Mouse (Mus musculus): ENCODE data around the gene Slc48a1. TPM values are rescaled to one million over a fixed set of nuclear protein-coding genes. Genes with fewer than 3 reads are reported as not detected.
A peak's percentile ranks its signal among the peaks of the same experiment; 100 is the strongest.

Gene Slc48a1
- polyA plus RNA-seq, 1 experiment from 2014 or later: 31.3 TPM

DNA sequence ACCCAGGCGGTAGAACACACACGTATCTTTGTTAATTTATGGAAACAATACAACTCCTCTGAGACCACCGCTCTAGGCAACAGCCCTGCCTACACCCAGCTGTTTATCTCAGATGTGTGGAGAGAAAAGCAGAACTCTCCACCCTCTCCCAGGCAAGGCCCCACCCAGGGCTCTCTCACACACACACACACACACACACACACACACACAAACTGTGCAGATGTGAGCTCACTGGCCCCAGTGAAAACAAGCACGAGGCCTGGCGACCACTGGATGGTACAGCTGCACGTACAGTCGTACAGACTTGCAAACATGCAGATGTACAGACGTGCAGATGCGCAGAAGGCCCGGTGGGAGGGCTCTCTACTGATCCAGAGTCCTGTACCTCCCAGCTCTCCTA lies 33.4 kb upstream of the Slc48a1 start:
- 78% methylated on average over 10 of the region's 10 CpGs for WGBS
- Histone ChIP-seq H3K4me3 (no peak overlapping the region), H3K4me1 (replicated peaks) (peaks cover 47% of the 10 kb centered on the region), H3K27me3 (ENCODE audit: insufficient read depth, poor library complexity, severe bottlenecking) (peaks cover 11% of the 10 kb centered on the region; the same call in 1 of the 2 replicates), H3K27ac (peak overlapping the region; percentile 46), H3K9me3 (no peaks in the 10 kb centered on the region), H3K36me3 (no peaks in the 10 kb centered on the region)
- DNase-seq (ENCODE audit: low spot score): no peak

DNA sequence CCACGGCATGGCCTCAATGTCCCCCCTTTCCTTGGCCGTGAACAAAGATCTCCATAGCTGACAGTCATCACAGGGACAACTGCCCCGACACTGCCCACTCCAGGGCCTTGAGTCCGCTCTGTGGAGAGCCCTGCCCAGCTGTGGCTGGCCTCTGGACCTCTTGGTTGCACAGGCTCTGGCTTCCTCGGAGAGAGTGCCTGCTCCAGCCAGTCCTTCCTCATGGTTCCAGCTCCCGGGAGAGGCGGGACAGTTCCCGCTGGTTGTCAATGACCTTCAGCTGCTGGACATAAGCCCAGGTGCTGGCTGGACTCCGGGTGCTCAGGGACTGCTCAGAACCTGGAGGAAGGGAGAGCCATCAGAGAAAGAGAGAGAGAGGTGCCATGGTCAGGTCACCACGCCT lies 33.0 kb upstream of the Slc48a1 start:
- Histone ChIP-seq H3K9me3 (no peaks in the 10 kb centered on the region), H3K27ac (peak overlapping the region; percentile 46)

DNA sequence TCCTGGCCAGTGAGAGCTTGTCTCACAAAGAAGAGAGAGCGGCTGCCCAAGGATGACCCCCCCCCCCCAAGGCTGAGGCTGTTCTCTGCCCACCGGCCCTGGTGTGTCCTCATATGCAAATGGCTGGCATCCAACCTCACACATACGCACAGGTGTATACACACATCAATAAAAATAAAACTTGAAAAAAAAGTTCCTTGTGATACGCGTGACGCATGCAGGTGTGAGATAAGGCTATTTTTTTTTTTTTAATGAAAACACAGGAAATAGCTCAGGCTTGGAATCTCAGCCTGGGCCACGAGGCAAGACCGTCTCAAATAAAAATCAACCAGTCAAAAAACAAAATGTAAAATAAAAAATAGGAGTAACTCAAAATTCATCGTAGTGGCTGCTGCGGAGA lies 32.0 kb upstream of the Slc48a1 start:
- DNase-seq (ENCODE audit: low spot score): no peak
- peaks cover 57% of the 10 kb centered on the region for H3K4me1 ChIP-seq (replicated peaks)
- H3K9me3 ChIP-seq: no peaks in the 10 kb centered on the region
- H3K27ac ChIP-seq: no peak overlapping the region
- 94% methylated on average over 10 of the region's 10 CpGs for WGBS
- H3K4me3 ChIP-seq: no peak overlapping the region
- H3K36me3 ChIP-seq: no peaks in the 10 kb centered on the region
- H3K27me3 ChIP-seq (ENCODE audit: insufficient read depth, poor library complexity, severe bottlenecking): peaks cover 11% of the 10 kb centered on the region; the same call in 1 of the 2 replicates

More for the DNA sequence above, 33.0 kb upstream of the Slc48a1 start:
- no peak for DNase-seq (ENCODE audit: low spot score)
- peaks cover 11% of the 10 kb centered on the region; the same call in 1 of the 2 replicates for H3K27me3 ChIP-seq (ENCODE audit: insufficient read depth, poor library complexity, severe bottlenecking)
- H3K36me3 ChIP-seq: no peaks in the 10 kb centered on the region
- H3K4me3 ChIP-seq: no peak overlapping the region
- peaks cover 51% of the 10 kb centered on the region for H3K4me1 ChIP-seq (replicated peaks)
- WGBS: 76% methylated on average over 10 of the region's 10 CpGs

DNA sequence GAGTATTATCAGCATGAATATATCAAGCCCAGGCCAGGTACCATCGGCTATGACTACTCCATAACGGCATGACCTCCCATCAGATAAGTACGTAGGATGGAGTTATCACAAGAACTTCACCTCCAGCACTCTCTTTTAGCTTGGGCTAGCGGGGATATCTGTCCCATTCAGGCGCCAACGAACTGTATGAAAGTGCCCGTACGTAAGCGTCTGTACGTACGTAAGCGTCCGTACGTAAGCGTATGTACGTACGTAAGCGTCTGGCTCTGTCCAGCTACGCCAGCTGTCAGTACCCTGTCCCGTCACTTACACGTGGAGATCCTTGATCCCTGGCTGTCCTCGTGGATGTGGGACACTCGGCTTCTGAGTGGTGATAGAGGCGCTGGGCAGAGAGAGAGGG lies 31.6 kb upstream of the Slc48a1 start:
- WGBS: 94% methylated on average over 24 of the region's 24 CpGs
- DNase-seq (ENCODE audit: low spot score): no peak
- H3K9me3 ChIP-seq: no peaks in the 10 kb centered on the region
- no peaks in the 10 kb centered on the region for H3K36me3 ChIP-seq
- peaks cover 11% of the 10 kb centered on the region; the same call in 1 of the 2 replicates for H3K27me3 ChIP-seq (ENCODE audit: insufficient read depth, poor library complexity, severe bottlenecking)
- no peak overlapping the region for H3K4me3 ChIP-seq
- H3K27ac ChIP-seq: no peak overlapping the region
- peaks cover 57% of the 10 kb centered on the region for H3K4me1 ChIP-seq (replicated peaks)

DNA sequence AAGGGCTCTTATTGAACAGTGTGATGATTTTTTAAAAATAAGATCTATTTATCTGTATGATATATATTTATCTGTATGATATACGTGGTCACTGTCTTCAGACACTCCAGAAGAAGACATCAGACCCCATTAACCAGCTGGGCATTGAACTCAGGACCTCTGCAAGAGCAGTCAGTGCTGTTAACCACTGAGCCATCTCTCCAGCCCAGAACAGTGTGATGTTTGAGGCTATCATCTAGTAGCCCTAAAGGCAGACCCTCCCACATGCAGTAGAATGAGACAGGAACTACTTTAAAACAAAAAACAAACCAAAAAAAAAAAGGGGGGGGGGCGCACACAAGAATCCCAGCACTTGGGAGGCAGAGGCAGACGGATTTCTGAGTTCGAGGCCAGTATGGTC lies 30.8 kb upstream of the Slc48a1 start:
- 88% methylated on average over 4 of the region's 4 CpGs for WGBS
- Histone ChIP-seq H3K4me1 (replicated peaks) (peaks cover 54% of the 10 kb centered on the region), H3K36me3 (no peaks in the 10 kb centered on the region), H3K4me3 (no peak overlapping the region), H3K9me3 (no peaks in the 10 kb centered on the region), H3K27ac (no peak overlapping the region), H3K27me3 (ENCODE audit: insufficient read depth, poor library complexity, severe bottlenecking) (peaks cover 11% of the 10 kb centered on the region; the same call in 1 of the 2 replicates)
- no peak for DNase-seq (ENCODE audit: low spot score)

DNA sequence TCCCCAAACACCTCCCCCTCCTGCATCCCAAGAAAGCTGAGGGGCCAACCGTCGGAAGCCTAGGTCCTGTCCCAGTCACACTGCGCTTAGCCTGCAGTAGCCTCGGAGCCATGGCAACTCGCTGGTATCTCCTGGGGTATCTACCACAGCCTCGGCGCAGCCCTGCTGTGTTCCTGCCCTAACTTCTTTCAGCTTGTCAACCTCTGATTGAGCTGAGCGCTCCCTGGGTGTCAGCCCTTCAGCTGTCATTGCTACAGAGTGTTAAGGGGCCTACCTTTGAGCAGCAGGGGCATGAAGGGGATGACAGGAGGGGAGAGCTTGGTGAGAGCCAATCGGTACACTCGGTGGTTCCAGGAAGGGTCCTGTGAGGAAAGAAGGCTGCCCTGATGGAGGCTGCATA lies 30.0 kb upstream of the Slc48a1 start:
- peak overlapping the region; percentile 76 for H3K27ac ChIP-seq
- no peak overlapping the region for H3K4me3 ChIP-seq
- H3K9me3 ChIP-seq: no peaks in the 10 kb centered on the region
- H3K27me3 ChIP-seq (ENCODE audit: insufficient read depth, poor library complexity, severe bottlenecking): peaks cover 11% of the 10 kb centered on the region; the same call in 1 of the 2 replicates
- peak; percentile 55 for DNase-seq (ENCODE audit: low spot score)
- WGBS: 20% methylated on average over 10 of the region's 10 CpGs
- no peaks in the 10 kb centered on the region for H3K36me3 ChIP-seq
- H3K4me1 ChIP-seq (replicated peaks): peaks cover 53% of the 10 kb centered on the region

DNA sequence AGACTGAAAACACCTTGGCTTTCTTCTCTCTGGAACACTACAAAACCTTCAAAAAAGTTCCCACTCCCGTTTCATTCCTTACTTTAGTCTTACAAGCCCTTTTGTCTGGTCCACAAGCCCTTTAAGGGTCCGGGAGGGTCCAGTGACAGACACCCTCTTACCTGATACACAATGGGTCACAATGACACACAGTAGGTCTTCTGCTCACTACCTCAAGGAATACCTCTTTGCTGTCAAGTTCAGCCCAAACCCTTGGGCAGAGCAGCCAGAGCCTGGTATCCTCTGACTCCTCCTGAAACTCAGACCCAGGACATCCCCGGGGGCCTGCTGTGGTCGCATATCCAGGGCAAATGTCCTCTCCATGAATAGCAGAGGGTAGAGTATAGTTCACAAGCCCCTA lies 29.4 kb upstream of the Slc48a1 start:
- DNase-seq (ENCODE audit: low spot score): no peak
- Histone ChIP-seq H3K4me3 (no peak overlapping the region), H3K27me3 (ENCODE audit: insufficient read depth, poor library complexity, severe bottlenecking) (peaks cover 11% of the 10 kb centered on the region; the same call in 1 of the 2 replicates), H3K9me3 (no peaks in the 10 kb centered on the region), H3K4me1 (replicated peaks) (peaks cover 55% of the 10 kb centered on the region), H3K36me3 (no peaks in the 10 kb centered on the region), H3K27ac (peak overlapping the region; percentile 76; the same call in 1 of the 2 replicates)
- 84% methylated on average over 4 of the region's 4 CpGs for WGBS

DNA sequence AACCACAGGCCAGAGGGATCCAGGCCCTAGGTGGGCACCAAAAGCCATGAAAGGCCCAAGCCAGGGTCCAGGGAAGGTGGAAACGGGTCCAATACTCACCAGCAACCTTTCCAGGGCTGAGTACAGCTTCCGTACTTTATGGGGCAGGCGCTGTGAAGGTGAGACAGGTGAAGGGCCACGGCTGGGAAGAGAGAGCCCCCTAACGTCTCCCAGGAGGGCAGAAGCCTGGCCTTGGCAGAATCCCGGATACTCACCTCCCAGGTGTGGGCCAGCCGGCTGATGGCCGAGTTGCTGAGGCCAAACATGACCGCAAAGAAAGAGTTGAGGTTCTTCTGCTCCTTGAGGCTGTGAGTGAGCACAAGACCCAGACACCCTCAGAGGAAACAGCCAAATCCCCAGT lies 28.9 kb upstream of the Slc48a1 start:
- no peaks in the 10 kb centered on the region for H3K36me3 ChIP-seq
- H3K9me3 ChIP-seq: no peaks in the 10 kb centered on the region
- DNase-seq (ENCODE audit: low spot score): no peak
- peaks cover 55% of the 10 kb centered on the region for H3K4me1 ChIP-seq (replicated peaks)
- WGBS: 91% methylated on average over 9 of the region's 9 CpGs
- H3K27ac ChIP-seq: peak overlapping the region; percentile 76
- peaks cover 11% of the 10 kb centered on the region; the same call in 1 of the 2 replicates for H3K27me3 ChIP-seq (ENCODE audit: insufficient read depth, poor library complexity, severe bottlenecking)
- H3K4me3 ChIP-seq: no peak overlapping the region

DNA sequence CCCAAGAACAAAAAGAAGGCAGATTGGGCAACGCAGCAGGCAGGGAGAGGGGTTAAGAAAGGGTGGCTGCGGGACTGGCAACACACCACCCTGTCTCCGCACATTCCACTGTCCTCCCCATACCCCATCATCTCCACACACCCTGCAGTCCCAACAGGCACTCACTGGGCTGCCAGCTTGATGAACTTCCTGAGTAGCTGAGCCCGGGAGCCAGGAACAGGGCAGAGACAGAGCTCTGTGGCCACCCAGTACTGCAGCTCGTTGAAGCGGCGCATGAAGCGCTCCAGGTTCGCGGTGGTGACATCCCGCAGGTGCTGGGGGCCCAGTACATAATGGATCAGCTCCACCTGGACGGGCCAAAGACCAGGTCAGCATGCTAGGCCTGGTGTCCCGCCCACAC lies 28.5 kb upstream of the Slc48a1 start:
- Histone ChIP-seq H3K27ac (peak overlapping the region; percentile 76; the same call in 1 of the 2 replicates), H3K4me3 (no peak overlapping the region), H3K4me1 (replicated peaks) (peaks cover 57% of the 10 kb centered on the region), H3K9me3 (no peaks in the 10 kb centered on the region), H3K36me3 (no peaks in the 10 kb centered on the region), H3K27me3 (ENCODE audit: insufficient read depth, poor library complexity, severe bottlenecking) (peaks cover 11% of the 10 kb centered on the region; the same call in 1 of the 2 replicates)
- WGBS: 90% methylated on average over 13 of the region's 13 CpGs
- no peak for DNase-seq (ENCODE audit: low spot score)

DNA sequence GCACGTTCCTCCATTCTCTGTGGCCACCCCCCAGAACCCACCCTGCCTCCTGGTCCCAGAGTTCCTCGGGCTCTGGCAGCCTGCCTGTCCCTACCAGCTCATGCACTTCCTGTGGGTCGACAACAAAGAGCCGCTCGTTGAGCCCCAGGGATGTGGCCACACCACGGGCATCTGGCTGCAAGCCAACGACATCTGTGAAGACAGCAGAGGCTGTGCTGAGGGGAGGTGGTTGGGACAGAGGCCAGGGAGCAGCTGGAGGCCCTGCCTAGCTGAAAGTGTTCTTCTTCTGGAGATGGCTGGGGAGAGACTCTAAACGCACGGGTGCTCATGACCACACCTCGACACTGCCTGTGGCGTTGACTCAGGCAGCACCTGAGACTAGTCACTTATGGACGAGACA lies 27.6 kb upstream of the Slc48a1 start:
- Histone ChIP-seq H3K4me3 (no peak overlapping the region), H3K4me1 (replicated peaks) (peaks cover 58% of the 10 kb centered on the region), H3K27me3 (ENCODE audit: insufficient read depth, poor library complexity, severe bottlenecking) (peaks cover 11% of the 10 kb centered on the region; the same call in 1 of the 2 replicates), H3K36me3 (no peaks in the 10 kb centered on the region), H3K9me3 (no peaks in the 10 kb centered on the region), H3K27ac (peak overlapping the region; percentile 76)
- DNase-seq (ENCODE audit: low spot score): peak; percentile 40
- 49% methylated on average over 12 of the region's 12 CpGs for WGBS

DNA sequence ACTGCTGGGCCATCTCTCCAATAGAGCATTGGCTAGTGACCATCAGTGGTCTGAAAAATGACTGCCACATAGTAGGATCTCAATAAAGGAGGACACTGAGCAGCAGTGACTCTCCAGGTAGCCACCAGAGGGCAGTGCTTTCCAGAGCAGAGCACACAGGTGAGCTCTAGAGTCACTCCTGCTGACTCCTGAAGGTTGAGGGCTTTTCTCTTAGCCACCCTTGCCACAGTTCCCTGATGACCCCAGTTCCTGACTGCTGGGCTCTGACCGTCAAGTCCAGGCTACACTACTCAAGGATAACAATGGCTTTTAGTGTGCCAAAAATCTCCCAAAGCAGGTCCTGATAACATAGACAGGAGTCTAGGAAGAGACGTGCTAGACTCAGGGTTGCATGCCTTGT lies 26.6 kb upstream of the Slc48a1 start:
- peaks cover 14% of the 10 kb centered on the region; the same call in 1 of the 2 replicates for H3K27me3 ChIP-seq (ENCODE audit: insufficient read depth, poor library complexity, severe bottlenecking)
- H3K27ac ChIP-seq: no peak overlapping the region
- no peaks in the 10 kb centered on the region for H3K36me3 ChIP-seq
- H3K9me3 ChIP-seq: no peaks in the 10 kb centered on the region
- no peak overlapping the region for H3K4me3 ChIP-seq
- peaks cover 65% of the 10 kb centered on the region for H3K4me1 ChIP-seq (replicated peaks)
- no peak for DNase-seq (ENCODE audit: low spot score)
- WGBS: 93% methylated on average over 2 of the region's 2 CpGs

DNA sequence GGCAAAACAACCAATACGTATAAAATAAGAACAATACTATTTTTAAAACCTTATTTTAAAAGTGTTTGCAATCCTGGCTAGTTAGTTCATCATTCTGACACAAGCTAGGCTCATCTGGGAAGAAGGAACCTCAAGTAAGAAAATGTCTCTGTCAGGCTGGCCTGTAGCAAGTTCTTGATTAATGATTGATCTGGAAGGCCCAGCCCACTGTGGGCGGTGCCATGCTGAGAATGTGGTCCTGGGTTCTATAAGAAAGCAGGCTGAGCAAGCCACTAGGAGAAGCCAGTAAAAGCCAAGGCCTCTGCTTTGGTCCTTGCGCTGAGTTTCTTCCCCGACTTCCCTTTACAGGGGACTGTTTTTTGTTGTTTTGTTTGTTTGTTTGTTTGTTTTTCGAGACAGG lies 25.8 kb upstream of the Slc48a1 start:
- H3K9me3 ChIP-seq: no peaks in the 10 kb centered on the region
- H3K36me3 ChIP-seq: no peaks in the 10 kb centered on the region
- H3K4me3 ChIP-seq: no peak overlapping the region
- H3K27ac ChIP-seq: no peak overlapping the region
- peaks cover 14% of the 10 kb centered on the region; the same call in 1 of the 2 replicates for H3K27me3 ChIP-seq (ENCODE audit: insufficient read depth, poor library complexity, severe bottlenecking)
- peaks cover 59% of the 10 kb centered on the region for H3K4me1 ChIP-seq (replicated peaks)
- DNase-seq (ENCODE audit: low spot score): no peak
- 90% methylated on average over 5 of the region's 5 CpGs for WGBS

DNA sequence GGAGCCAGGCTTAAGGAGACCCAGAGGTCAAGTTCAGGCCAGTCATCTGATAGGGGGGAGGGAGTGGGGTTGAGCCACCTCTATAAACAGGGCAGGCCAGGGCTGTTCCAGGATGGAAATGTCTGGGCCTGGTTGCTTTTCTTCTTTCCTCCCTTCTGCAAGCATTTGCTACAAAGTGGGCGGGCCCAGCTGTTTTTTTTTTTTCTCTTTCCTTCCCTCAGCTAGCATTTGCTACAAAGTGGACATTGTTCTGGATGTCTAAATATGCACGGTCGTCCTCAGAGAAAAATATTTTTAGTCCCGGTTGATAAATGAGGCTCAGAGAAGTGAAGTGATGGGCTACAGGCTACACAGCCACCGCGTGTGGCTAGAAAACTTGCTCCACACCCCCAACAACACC lies 23.8 kb upstream of the Slc48a1 start:
- 77% methylated on average over 6 of the region's 6 CpGs for WGBS
- DNase-seq (ENCODE audit: low spot score): no peak
- H3K27me3 ChIP-seq (ENCODE audit: insufficient read depth, poor library complexity, severe bottlenecking): peaks cover 8% of the 10 kb centered on the region; the same call in 1 of the 2 replicates
- peak overlapping the region; percentile 59; the same call in 1 of the 2 replicates for H3K27ac ChIP-seq
- no peaks in the 10 kb centered on the region for H3K36me3 ChIP-seq
- peaks cover 43% of the 10 kb centered on the region for H3K4me1 ChIP-seq (replicated peaks)
- no peak overlapping the region for H3K4me3 ChIP-seq
- no peaks in the 10 kb centered on the region for H3K9me3 ChIP-seq

DNA sequence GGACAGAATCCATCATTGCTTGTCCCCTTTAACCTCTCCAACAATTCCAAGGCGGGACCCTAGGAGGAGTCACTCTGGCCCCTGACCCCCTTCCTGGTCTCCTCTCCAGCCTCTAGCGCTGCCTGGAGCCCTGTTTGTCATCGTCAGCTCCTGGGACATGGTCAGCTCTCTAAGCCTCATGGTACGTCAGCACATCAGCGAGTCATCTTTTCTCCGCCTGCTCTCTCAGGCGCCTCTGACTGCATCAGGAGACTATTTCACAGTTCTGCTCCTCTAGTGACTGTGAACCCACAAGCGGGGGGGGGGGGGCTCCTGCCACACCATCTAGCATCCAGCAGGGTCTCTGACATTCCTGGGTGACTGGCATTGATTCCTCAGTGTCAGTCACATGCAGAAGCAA lies 23.0 kb upstream of the Slc48a1 start:
- peaks cover 9% of the 10 kb centered on the region; the same call in 1 of the 2 replicates for H3K27me3 ChIP-seq (ENCODE audit: insufficient read depth, poor library complexity, severe bottlenecking)
- WGBS: 38% methylated on average over 8 of the region's 8 CpGs

More for the DNA sequence above, 23.0 kb upstream of the Slc48a1 start:
- Histone ChIP-seq H3K27ac (0 out of 2 replicates have a peak overlapping the region, but pooled peaks have one; percentile 3), H3K4me1 (replicated peaks) (peaks cover 34% of the 10 kb centered on the region), H3K36me3 (no peaks in the 10 kb centered on the region), H3K9me3 (no peaks in the 10 kb centered on the region), H3K4me3 (no peak overlapping the region)
- DNase-seq (ENCODE audit: low spot score): no peak
